Mouse (Mus musculus) ES-Bruce4 (cell line): Measurements from ENCODE around the gene Top3b. TPM values are rescaled to one million over a fixed set of nuclear protein-coding genes. Genes with fewer than 3 reads are reported as not detected.
A peak's percentile ranks its signal among the peaks of the same experiment; 100 is the strongest.

Source experiments
- H3K27ac ChIP-seq: 2 replicates; pipeline ENCODE4 v1.5.1; 2012; ENCODE audit warnings: low read length, inconsistent platforms; ENCODE audit not compliant: insufficient read depth
- H3K27me3 ChIP-seq: 2 replicates; pipeline ENCODE4 v1.6.1; 2012; ENCODE audit warnings: mild to moderate bottlenecking, low read length, inconsistent platforms; ENCODE audit not compliant: control insufficient read depth, poor library complexity, insufficient read depth, severe bottlenecking
- H3K36me3 ChIP-seq: 2 replicates; pipeline ENCODE4 v1.6.1; 2012; ENCODE audit warnings: inconsistent platforms, mild to moderate bottlenecking, low read length, moderate library complexity; ENCODE audit not compliant: control insufficient read depth, poor library complexity, insufficient read depth, severe bottlenecking
- H3K4me1 ChIP-seq: one replicate; pipeline ENCODE4 v1.8.1; 2011; ENCODE audit warnings: low read length; ENCODE audit not compliant: control insufficient read depth, insufficient read depth
- H3K4me3 ChIP-seq: 2 replicates; pipeline ENCODE4 v1.5.1; 2011; ENCODE audit warnings: low read depth, mild to moderate bottlenecking, low read length
- H3K9ac ChIP-seq: 2 replicates; pipeline ENCODE4 v1.6.1; 2012; ENCODE audit warnings: low read depth, mild to moderate bottlenecking, inconsistent platforms; ENCODE audit not compliant: poor library complexity, severe bottlenecking
- H3K9me3 ChIP-seq: replicated peaks from 2 replicates; pipeline ENCODE4 v1.6.1; 2012; ENCODE audit warnings: mild to moderate bottlenecking, low read length, inconsistent platforms; ENCODE audit not compliant: control insufficient read depth, poor library complexity, insufficient read depth, severe bottlenecking
- CTCF ChIP-seq: IDR thresholded peaks from one replicate; pipeline ENCODE4 v1.8.1; 2011; ENCODE audit warnings: low read depth, low read length
- EP300 ChIP-seq: IDR thresholded peaks from 2 replicates; pipeline ENCODE4 v1.6.1; 2011; ENCODE audit warnings: low read depth, low read length; ENCODE audit not compliant: insufficient read depth
- POLR2A ChIP-seq: IDR thresholded peaks from one replicate; pipeline ENCODE4 v1.8.1; 2011; ENCODE audit warnings: low read length; ENCODE audit not compliant: insufficient read depth
- polyA plus RNA-seq: library from polyadenylated mRNA; stranded (reverse); fragments of >200 nt; gene quantifications from 2 replicates; pipeline ENCODE4 v1.2.4, GENCODE M21; 2011; ENCODE audit warnings: low read depth; ENCODE audit not compliant: missing spikeins, insufficient read depth, insufficient read length

Gene Top3b
- polyA plus RNA-seq, 1 experiment: 195 TPM

GRCm38 (mm10) chr16:16907799-16908198, 37.3 kb downstream of the Top3b start:
- Histone ChIP-seq H3K27me3 (no peaks in the 10 kb centered on the region), H3K4me3 (no peak overlapping the region), H3K27ac (peak overlapping the region; percentile 73; the same call in 1 of the 2 replicates), H3K9me3 (no peaks in the 10 kb centered on the region), H3K4me1 (peaks cover 3% of the 10 kb centered on the region), H3K36me3 (peaks cover 12% of the 10 kb centered on the region), H3K9ac (no peak overlapping the region)
- TF ChIP-seq CTCF (no peak), EP300 (peak; percentile 89)

GRCm38 (mm10) chr16:16911641-16912597, 41.4 kb downstream of the Top3b start:
- H3K9me3 ChIP-seq: no peaks in the 10 kb centered on the region
- H3K27ac ChIP-seq: peak overlapping the region; percentile 78
- no peak overlapping the region for H3K9ac ChIP-seq
- no peak overlapping the region for H3K4me3 ChIP-seq
- H3K27me3 ChIP-seq: no peaks in the 10 kb centered on the region
- H3K36me3 ChIP-seq: peaks cover 22% of the 10 kb centered on the region
- H3K4me1 ChIP-seq: peaks cover 3% of the 10 kb centered on the region
- TF ChIP-seq EP300: peak; percentile 64
- peak; percentile 91 for TF ChIP-seq CTCF
- no peak for TF ChIP-seq POLR2A

- peaks cover 30% of the 10 kb centered on the region for H3K36me3 ChIP-seq
- H3K4me1 ChIP-seq: peaks cover 3% of the 10 kb centered on the region
- no peaks in the 10 kb centered on the region for H3K27me3 ChIP-seq
- no peak overlapping the region for H3K27ac ChIP-seq
- no peak overlapping the region for H3K4me3 ChIP-seq
- no peak for TF ChIP-seq EP300
- TF ChIP-seq CTCF: no peak
- no peak for TF ChIP-seq POLR2A
- H3K9me3 ChIP-seq: no peaks in the 10 kb centered on the region
- no peak overlapping the region for H3K9ac ChIP-seq
Measured at GRCm38 (mm10) chr16:16913440-16913839, 42.9 kb downstream of the Top3b start.

GRCm38 (mm10) chr16:16918441-16919117, 48.0 kb downstream of the Top3b start:
- Histone ChIP-seq H3K27me3 (no peaks in the 10 kb centered on the region), H3K4me1 (peaks cover 3% of the 10 kb centered on the region), H3K36me3 (peaks cover 46% of the 10 kb centered on the region), H3K9me3 (no peaks in the 10 kb centered on the region), H3K27ac (no peak overlapping the region), H3K4me3 (no peak overlapping the region), H3K9ac (no peak overlapping the region)
- TF ChIP-seq CTCF: no peak
- TF ChIP-seq POLR2A: no peak
- TF ChIP-seq EP300: no peak

- Histone ChIP-seq H3K4me3 (no peak overlapping the region), H3K27ac (no peak overlapping the region), H3K27me3 (no peaks in the 10 kb centered on the region), H3K9ac (no peak overlapping the region), H3K4me1 (peaks cover 3% of the 10 kb centered on the region), H3K36me3 (peaks cover 41% of the 10 kb centered on the region), H3K9me3 (no peaks in the 10 kb centered on the region)
- TF ChIP-seq EP300 (no peak), CTCF (peak; percentile 62)
Measured at GRCm38 (mm10) chr16:16921021-16921435, 50.5 kb downstream of the Top3b start.

- TF ChIP-seq CTCF (no peak), POLR2A (no peak), EP300 (no peak)
- H3K36me3 ChIP-seq: peaks cover 25% of the 10 kb centered on the region
- H3K9me3 ChIP-seq: no peaks in the 10 kb centered on the region
Measured at GRCm38 (mm10) chr16:16924481-16924880, 53.9 kb downstream of the Top3b start.

More at GRCm38 (mm10) chr16:16924481-16924880, 53.9 kb downstream of the Top3b start:
- no peak overlapping the region for H3K27ac ChIP-seq
- no peak overlapping the region for H3K4me3 ChIP-seq
- no peaks in the 10 kb centered on the region for H3K27me3 ChIP-seq
- H3K9ac ChIP-seq: no peak overlapping the region
- peaks cover 3% of the 10 kb centered on the region for H3K4me1 ChIP-seq
